Mouse (Mus musculus) embryonic fibroblast, embryonic 13.5 days (primary cell): ENCODE results near the gene Anxa8.

Experiments used
- CTCF ChIP-seq: IDR thresholded peaks from 2 replicates; pipeline ENCODE4 v1.5.1; 2011; ENCODE audit warnings: mild to moderate bottlenecking, control low read depth, low read length, moderate library complexity, borderline replicate concordance; ENCODE audit not compliant: insufficient read depth
- POLR2A ChIP-seq: IDR thresholded peaks from 2 replicates; pipeline ENCODE4 v1.6.1; 2011; ENCODE audit warnings: low read depth, mild to moderate bottlenecking, control low read depth, low read length, moderate library complexity

DNA sequence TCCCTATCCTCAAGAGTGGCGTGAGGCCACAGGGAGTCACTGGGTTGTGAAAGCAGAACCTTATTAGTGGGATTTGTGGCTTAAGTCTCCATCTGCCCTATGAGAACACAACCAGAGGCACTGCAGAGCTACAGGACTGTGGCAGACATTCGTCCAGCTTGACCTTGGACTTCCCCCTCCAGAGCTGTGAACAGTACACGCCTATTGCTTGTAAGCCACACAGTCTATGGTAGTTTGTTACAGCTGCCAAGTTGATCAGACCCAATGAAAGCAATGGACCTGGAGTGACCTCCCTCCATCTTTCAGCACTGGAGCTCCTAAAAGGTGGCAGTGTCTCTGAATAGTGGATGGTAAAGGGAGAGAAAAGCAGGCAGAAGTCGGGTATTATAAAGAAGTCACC, 7.5 kb upstream of the Anxa8 start:
- TF ChIP-seq CTCF: no peak
- TF ChIP-seq POLR2A: no peak
